Mouse (Mus musculus) embryonic stem cell, embryonic (primary cell): ENCODE data around the gene Tgfb3.

Source experiments
- CTCF ChIA-PET, 4 experiments: fragments of 300-600 bp in 2 of 4; fragments of 350-600 bp in 2 of 4; sonication (Branson Sonifier 250); formaldehyde crosslinking; loops; one replicate each; lab custom pipeline; 2022; ENCODE audit warnings: inconsistent platforms in 2 of 4; lab: Charles Lee
- POLR2A ChIA-PET, 4 experiments: fragments of 300-600 bp in 2 of 4; fragments of 350-600 bp in 2 of 4; sonication (Branson Sonifier 250); formaldehyde crosslinking; loops; one replicate each; lab custom pipeline; 2022; ENCODE audit warnings: antibody characterized with exemption in 4 of 4, inconsistent platforms in 1 of 4; lab: Charles Lee

The Tgfb3 gene

DNA sequence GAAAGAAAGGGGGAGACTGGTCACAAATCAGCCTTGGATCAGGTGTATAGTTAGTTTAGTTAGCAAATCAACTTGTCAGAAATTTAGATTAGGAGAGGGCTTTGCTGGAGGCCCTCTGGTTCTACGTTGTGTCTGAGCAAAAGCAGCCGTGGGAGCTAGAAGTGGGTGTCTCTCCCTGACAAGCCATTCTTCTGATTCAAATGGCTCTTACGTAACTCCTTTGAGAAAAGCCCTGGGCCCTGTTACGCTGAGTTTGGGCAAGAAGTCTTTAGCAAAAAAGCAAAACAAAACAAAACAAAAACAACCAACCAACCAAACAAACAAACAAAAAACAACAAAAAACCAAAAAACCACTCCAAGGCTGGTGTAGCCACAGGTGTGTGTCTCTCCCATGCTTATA is 11.9 kb upstream of the Tgfb3 start:
- ChIA-PET POLR2A (interaction anchor here in 1 of 4 experiments (0.6 kb wide), 1 partner anchor 1327 kb away, joined by 3 read pairs; no protein-coding TSS in a partner anchor), CTCF (interaction anchor here in 1 of 4 experiments (0.6 kb wide), 1 partner anchor 12 kb away, joined by 3 read pairs; no protein-coding TSS in a partner anchor)

DNA sequence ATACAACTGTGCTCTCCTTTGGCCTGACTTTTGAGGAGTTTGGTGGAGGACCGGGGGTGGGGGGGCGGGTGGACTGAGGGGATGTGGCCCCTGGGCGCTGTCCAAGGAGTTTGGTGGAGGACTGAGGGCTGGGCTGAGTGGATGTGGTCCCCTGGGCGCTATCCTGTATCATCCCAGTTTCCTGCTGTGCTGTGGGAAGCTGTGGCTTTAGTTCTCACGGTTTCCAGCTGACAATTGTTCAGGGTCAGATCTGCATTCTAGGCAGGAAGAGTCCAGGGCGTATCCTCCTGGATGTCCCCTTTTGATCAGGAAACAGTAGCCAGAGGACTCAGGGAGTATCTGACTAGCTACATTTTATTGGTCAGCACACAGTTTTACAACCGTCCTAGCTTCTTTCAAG is 9.2 kb upstream of the Tgfb3 start:
- ChIA-PET POLR2A (interaction anchor here in 2 of 4 experiments (0.7 to 1.6 kb wide), 8 partner anchors 10 to 634 kb away, joined by 3 to 6 read pairs (median 4); no protein-coding TSS in a partner anchor), CTCF (interaction anchor here in 2 of 4 experiments (0.6 kb wide), 2 partner anchors 10 to 91 kb away, joined by 3 to 4 read pairs; no protein-coding TSS in a partner anchor)

DNA sequence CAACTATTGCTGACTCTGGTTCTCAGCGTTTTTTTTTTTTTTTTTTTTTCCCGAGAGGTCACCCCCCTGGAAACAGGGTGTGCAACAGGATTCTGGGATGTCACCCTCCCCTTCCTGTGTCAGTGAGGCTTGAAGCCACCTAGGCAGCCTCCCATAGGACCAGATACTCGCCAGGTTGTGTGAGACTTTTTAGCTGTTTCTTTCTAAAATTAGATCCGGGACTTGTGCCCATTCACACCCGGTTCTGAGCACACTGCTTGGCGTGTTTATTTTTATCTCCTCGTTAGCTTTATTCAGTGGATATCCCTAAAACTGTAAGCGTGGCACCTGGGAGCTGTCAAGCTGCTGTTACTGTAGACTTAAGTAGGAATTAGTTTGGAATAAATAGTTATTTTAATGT is 7.7 kb upstream of the Tgfb3 start:
- CTCF ChIA-PET: no interaction called here

DNA sequence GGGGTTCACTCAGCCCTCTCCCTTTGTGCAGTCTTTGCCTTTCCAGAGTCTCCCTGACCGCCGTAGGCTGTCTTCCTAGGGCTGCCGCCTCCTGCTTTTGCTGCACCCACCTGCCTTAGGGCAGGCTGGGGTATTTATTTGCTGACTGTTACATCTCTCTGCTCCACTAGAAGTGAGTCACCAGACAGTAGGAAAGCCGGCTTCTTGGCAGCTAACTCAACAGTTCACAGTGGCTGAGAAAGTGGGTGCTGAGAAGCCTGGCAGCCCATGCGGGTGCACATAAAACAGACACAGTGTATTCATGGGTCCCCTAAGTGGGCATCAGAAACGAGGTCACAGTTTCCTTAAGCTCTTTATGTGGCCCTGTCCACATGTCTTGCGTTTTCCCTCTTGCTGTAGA is 7.0 kb upstream of the Tgfb3 start:
- CTCF ChIA-PET: no interaction called here

More for the DNA sequence above, 7.7 kb upstream of the Tgfb3 start:
- POLR2A ChIA-PET: interaction anchor here in 2 of 4 experiments (0.7 to 1.6 kb wide), 7 partner anchors 8 to 300 kb away, joined by 3 to 12 read pairs (median 3); no protein-coding TSS in a partner anchor

DNA sequence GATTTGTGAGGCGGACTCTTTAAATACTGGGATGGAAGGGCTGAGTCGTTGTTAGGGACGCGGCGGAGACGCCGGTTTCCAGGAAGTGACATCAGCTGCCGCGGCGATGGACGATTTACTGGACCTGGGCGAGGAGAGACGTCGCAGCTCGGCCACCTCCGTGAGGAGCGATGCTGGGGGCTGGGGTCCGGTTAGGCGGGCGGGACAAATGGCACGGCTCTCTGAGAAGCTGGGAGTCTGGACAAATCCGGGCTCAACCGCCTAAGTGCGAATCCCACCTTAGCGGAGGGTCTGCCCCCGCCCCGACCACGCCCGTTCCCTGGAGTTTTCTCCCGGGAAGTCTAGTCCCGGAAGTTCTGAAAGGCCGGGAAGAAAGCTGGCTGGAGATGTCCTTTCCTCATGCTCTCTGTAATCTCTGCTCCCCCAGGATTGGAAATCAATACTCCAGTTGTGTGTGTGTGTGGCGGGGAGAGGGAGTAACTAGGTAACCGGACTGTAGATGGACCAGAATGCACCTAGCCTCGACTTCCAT is 3.7 kb upstream of the Tgfb3 start, which contains the start of gene Ift43:
TSS of gene Ift43 (plus strand) at position 61 of the 532 bp plus-strand sequence.
- POLR2A ChIA-PET: interaction anchor here in 2 of 4 experiments (0.6 to 1.5 kb wide), 5 partner anchors 10 to 173 kb away, joined by 3 to 5 read pairs (median 3); no protein-coding TSS in a partner anchor

More for the DNA sequence above, 7.0 kb upstream of the Tgfb3 start:
- POLR2A ChIA-PET: interaction anchor here in 2 of 4 experiments (0.5 to 1.2 kb wide), 2 partner anchors 37 to 927 kb away, joined by 3 to 8 read pairs; no protein-coding TSS in a partner anchor

DNA sequence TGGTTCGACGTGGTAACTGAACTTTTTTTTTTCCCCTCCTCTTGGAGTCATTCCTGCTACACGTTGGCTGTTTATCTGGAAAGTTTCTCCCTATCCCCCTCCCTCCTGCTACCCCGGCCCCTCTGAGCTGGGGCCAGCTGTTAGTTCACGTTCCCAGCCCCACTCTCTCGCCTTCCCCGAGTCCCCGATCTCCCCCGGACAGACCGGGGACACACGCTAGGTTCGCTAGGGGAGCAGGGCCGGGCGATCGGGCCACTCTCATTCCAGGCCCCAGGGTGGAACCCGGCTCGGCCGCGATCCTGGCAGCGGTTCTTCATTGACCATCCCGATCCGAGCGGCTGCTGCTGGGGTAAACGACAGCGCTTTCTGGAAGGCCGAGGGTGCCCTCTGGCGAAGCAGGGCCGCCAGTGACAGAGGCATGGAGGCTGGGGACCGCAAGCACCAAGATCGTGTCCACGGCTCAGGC is 394 bp upstream of the Tgfb3 start:
- ChIA-PET POLR2A (interaction anchor here in 3 of 4 experiments (0.6 to 1.6 kb wide), 5 partner anchors 12 to 1124 kb away, joined by 3 to 5 read pairs (median 3); no protein-coding TSS in a partner anchor), CTCF (interaction anchor here (0.6 to 2.1 kb wide), 30 partner anchors 11 to 866 kb away, joined by 3 to 13 read pairs (median 4); no protein-coding TSS in a partner anchor)

More for the DNA sequence above, 3.7 kb upstream of the Tgfb3 start, which contains the start of gene Ift43:
- CTCF ChIA-PET: interaction anchor here in 2 of 4 experiments (0.6 to 1.3 kb wide), 3 partner anchors 9 to 1659 kb away, joined by 5 to 6 read pairs (median 6); no protein-coding TSS in a partner anchor

DNA sequence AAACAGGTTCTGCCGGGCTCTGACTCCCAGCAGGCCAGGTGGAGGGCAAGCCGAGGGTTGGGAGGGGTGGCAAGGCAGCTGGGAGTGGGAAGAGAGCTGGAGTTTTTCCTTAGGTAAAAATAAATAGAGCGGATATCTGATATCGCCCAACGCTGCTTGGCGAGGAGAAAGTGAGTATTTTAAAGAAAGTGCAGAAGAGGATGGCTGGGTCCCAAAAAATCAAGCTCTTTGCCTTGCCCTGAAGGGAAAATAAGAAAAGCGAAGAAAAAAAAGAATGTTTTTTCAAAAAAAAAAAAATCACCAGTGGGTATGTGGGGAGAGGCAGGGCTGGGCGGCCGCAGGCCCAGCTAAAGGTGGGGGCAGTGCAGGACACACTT is 677 bp downstream of the Tgfb3 start:
- ChIA-PET CTCF (interaction anchor here (0.6 to 2.1 kb wide), 23 partner anchors 10 to 351 kb away, joined by 3 to 13 read pairs (median 4); no protein-coding TSS in a partner anchor), POLR2A (interaction anchor here (0.7 to 1.6 kb wide), 10 partner anchors 9 to 219 kb away, joined by 3 to 5 read pairs (median 3); no protein-coding TSS in a partner anchor)

DNA sequence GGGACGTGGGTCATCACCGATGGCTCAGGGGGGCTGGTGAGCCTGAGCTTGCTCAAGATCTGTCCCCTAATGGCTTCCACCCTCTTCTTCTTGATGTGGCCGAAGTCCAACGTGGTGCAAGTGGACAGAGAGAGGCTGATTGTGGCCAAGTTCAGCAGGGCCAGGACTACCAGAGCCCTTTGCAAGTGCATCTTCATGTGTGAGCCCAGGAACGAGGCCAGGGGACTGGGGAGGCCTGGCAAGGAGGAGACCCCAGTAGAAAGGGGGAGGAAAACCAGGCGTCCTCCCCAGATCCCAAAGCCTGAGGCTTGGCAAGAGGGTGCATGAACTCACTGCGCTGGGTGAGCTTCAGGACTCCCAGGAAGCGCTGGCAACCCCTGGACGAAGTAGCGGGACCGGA is 1.1 kb downstream of the Tgfb3 start:
- CTCF ChIA-PET: interaction anchor here in 3 of 4 experiments (0.6 to 2.1 kb wide), 10 partner anchors 25 to 348 kb away, joined by 3 to 13 read pairs (median 4); no protein-coding TSS in a partner anchor
- POLR2A ChIA-PET: interaction anchor here in 2 of 4 experiments (0.7 to 1.6 kb wide), 5 partner anchors 9 to 218 kb away, joined by 3 to 5 read pairs (median 4); no protein-coding TSS in a partner anchor

DNA sequence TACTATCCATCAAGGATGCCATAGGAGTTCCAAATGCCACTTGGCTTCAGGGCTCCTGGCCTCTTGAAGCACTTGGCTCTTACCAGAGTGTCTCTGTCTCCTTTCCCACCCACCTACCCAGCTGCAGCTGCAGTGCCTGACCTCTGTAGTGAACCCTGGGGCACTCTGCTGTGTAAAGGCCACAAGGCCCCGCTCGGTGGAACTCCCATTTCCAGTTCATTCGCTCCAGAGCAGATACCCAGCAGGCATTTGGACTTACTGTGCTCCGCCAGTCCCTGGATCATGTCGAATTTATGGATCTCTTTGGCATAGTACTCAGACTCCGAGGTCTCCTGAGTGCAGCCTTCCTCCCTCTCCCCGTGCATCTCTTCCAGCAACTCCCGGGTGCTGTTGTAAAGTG is 1.5 kb downstream of the Tgfb3 start:
- POLR2A ChIA-PET: interaction anchor here in 1 of 4 experiments (0.9 kb wide), 1 partner anchor 10 kb away, joined by 3 read pairs; no protein-coding TSS in a partner anchor
- CTCF ChIA-PET: interaction anchor here in 3 of 4 experiments (1.1 to 2.1 kb wide), 5 partner anchors 52 to 228 kb away, joined by 4 to 13 read pairs (median 7); no protein-coding TSS in a partner anchor

DNA sequence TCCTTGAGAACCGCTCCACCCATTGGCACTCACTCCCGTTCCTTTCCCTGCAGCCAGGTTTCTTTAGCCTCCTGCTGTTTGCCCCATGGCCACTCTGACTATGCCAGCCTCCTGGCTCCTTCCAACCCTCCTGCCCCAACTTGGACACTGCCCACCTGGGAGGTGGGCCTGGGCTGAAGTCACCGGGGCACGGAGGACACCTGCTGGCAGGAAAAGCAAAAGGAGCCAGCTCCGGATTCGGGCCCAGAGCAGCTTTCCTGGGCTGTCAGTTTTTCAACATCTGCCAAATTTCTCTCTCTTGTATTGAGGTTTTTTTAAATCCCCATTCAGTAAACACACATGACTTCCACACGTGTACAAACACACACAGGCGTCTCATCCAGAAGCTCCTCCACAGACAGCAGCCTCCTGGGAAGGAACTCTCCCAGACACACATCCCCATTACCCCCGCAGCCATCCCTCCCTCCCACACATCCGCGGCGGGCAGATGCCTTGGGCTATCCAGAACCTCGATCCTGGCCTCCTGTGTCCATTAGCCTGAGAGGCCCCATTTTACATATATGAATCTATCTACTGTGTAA is 2.4 kb downstream of the Tgfb3 start:
- POLR2A ChIA-PET: interaction anchor here in 1 of 4 experiments (0.6 to 1.9 kb wide), 6 partner anchors 8 to 859 kb away, joined by 3 to 5 read pairs (median 4); no protein-coding TSS in a partner anchor
- CTCF ChIA-PET: interaction anchor here (0.5 to 2.2 kb wide), 17 partner anchors 40 to 594 kb away, joined by 3 to 11 read pairs (median 4); no protein-coding TSS in a partner anchor

DNA sequence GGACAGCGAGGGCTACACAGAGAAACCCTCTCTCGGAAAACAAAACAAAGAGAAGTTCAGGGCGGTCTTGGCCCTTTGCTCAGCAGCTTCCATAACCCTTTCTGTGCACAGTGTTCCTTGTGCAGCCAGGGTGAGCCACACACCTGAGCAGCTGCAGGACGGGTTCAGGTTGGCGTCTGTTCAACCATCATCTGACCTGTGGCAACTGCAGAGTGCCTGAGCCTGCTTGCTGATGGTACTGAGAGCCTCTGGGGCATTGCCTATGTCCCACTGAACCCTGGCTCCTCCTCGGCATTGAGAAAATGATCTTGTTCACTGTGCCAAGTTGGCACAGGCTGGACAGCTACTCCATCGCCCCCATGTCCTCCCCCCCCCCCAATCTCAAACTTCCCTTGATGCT is 3.5 kb downstream of the Tgfb3 start:
- CTCF ChIA-PET: interaction anchor here in 3 of 4 experiments (0.7 to 2.2 kb wide), 6 partner anchors 122 to 234 kb away, joined by 3 to 11 read pairs (median 6); no protein-coding TSS in a partner anchor
- POLR2A ChIA-PET: interaction anchor here in 1 of 4 experiments (1.4 to 1.9 kb wide), 5 partner anchors 7 to 123 kb away, joined by 3 to 4 read pairs (median 4); no protein-coding TSS in a partner anchor

DNA sequence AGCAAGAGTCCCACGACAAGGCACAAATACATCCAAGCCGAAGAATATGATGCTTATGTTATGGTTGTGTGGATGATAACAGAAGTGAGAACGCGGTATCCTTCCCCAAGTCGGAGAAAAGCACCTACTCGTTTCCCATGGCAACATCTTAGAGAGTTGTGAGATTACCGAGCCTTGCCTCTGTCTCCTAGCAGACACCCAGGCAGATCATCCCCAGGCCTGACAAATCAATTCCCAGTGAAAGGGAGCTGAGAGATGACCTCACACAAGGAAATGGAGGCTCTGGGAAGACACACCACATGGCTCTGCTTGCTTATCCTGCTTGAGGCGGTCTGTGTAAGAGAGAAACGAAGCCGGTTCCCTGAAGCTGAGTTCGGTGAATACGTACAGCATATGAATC is 4.2 kb downstream of the Tgfb3 start:
- CTCF ChIA-PET: interaction anchor here in 2 of 4 experiments (0.6 to 2.2 kb wide), 4 partner anchors 12 to 227 kb away, joined by 3 to 11 read pairs (median 4); no protein-coding TSS in a partner anchor
- POLR2A ChIA-PET: interaction anchor here in 2 of 4 experiments (0.6 to 1.9 kb wide), 3 partner anchors 8 to 101 kb away, joined by 3 to 4 read pairs (median 3); no protein-coding TSS in a partner anchor

DNA sequence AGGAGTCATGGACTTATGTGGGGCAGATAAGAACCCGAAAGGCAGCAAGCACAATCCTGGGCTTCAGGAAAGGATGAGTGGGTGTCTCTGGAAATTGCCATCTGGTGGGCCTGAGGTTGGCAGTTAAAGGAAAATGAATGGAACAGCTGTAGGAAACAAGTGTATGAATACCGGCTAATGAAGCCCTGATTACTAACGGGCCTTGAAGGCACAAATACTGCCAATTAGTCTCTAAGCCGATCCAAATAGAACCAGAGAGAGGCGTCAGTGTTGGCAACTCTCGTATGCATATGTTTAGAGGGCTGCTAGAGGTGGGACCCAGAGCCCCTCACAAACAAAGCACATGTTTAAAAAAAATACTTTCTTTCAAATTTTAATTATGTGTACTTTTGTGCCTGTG is 7.4 kb downstream of the Tgfb3 start:
- ChIA-PET CTCF (interaction anchor here in 1 of 4 experiments (0.6 kb wide), 1 partner anchor 74 kb away, joined by 4 read pairs; no protein-coding TSS in a partner anchor), POLR2A (interaction anchor here in 2 of 4 experiments (0.6 to 1.3 kb wide), 3 partner anchors 14 to 407 kb away, joined by 3 to 7 read pairs (median 4); no protein-coding TSS in a partner anchor)

DNA sequence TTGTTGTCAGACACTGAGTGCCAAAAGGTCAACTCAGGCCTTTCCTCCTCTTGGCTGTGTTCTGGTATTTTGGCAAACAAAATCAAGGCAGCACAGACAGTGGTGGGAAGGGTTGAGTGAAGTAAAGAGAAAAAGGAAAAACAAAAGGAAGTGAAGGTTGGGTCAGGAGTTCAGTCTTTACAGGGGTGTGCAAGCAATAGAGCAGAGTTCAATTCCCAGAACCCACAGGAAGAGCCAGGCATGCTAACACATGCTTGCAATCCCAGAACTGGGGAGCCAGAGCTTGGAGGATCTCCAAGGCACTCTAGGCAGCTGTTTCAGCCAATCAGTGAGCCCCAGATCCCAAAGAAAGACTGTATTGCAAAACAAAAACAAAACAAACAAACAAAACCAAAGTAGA is 14.0 kb downstream of the Tgfb3 start:
- POLR2A ChIA-PET: no interaction called here
- CTCF ChIA-PET: no interaction called here

DNA sequence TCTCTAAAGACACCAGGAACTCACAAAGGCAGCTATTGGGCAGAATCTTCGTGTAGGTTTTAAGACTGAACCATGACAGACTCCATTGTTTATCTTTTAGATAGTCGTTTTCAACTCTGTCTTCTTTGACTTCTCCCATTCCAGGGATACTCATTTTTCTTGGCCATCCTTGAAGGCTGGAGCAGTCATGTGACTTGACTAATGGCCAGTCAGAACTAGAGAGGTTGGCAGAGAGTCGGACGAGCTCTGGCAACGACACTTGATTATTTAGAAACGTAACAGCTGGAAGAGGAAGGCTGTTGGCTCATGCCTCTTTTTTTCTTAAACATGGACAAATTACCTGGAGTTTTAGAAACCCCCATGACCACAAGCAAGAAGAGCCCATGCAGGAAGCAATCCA is 19.5 kb downstream of the Tgfb3 start:
- CTCF ChIA-PET: no interaction called here
- POLR2A ChIA-PET: interaction anchor here in 1 of 4 experiments (0.7 to 1.1 kb wide), 2 partner anchors 20 to 183 kb away, joined by 3 read pairs; no protein-coding TSS in a partner anchor

DNA sequence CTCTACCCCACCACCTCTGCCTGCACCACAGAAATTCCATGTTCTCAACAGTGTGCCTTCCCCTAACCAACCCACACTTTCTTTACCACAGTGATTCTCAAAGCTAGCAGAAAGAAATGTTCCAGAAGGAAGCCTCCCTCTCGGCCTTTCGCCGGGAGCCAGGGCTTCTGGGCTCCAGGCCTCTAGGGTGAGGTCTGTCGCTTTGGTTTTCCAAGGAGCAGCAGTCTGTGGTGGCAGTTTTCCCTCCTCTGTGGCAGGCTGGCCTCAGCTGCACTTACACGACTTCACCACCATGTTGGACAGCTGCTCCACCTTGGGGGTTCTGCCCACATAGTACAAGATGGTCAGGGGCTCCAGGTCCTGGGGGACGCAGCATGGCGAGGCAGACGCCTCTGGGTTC is 21.3 kb downstream of the Tgfb3 start:
- CTCF ChIA-PET: interaction anchor here in 1 of 4 experiments (0.6 kb wide), 1 partner anchor 954 kb away, joined by 3 read pairs; no protein-coding TSS in a partner anchor
- POLR2A ChIA-PET: interaction anchor here in 1 of 4 experiments (1.1 kb wide), 1 partner anchor 14 kb away, joined by 3 read pairs; no protein-coding TSS in a partner anchor

DNA sequence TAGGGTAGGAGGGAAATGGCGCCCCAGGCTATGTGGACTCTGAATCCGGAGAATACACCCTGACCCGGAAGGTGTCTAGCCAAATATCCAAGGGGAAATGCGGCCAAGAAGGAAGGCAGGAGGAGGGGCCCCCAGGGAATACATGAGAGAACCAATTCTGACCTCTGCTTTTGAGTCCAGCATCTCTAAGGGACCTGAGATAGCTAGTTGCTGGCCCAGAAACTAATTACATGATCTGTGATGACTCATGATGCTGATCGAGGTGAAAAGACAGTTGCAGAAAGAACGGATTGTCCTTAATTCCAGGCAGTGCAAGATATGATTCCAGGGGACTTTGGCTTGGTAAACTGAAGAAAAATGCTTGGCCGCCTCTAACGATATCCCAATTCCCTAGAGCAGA is 21.9 kb downstream of the Tgfb3 start:
- CTCF ChIA-PET: interaction anchor here in 1 of 4 experiments (0.6 kb wide), 1 partner anchor 954 kb away, joined by 3 read pairs; no protein-coding TSS in a partner anchor
- POLR2A ChIA-PET: interaction anchor here in 1 of 4 experiments (1.1 kb wide), 1 partner anchor 15 kb away, joined by 3 read pairs; no protein-coding TSS in a partner anchor
